Mouse (Mus musculus) heart, adult 9 months (tissue): ENCODE measurements around the gene 2210011C24Rik.
"Not testable (repeated sequence)": the region's sequence is repeated elsewhere in the genome, so short reads cannot be mapped to it uniquely, and the experiment has no call there.

ENCODE experiments used
- DNase-seq, 2 experiments: peaks; one replicate each; pipeline ENCODE4 v3.0.0; 2022; ENCODE audit warnings: low spot score in 2 of 2

2210011C24Rik gene

GRCm38 (mm10) chr8:83994030-83994429 is 17.9 kb downstream of the 2210011C24Rik start:
- no peak for DNase-seq

- no peak for DNase-seq
Observed at GRCm38 (mm10) chr8:83992488-83992887, 19.5 kb downstream of the 2210011C24Rik start.

GRCm38 (mm10) chr8:83990170-83990569 is 21.8 kb downstream of the 2210011C24Rik start:
- no peak for DNase-seq

GRCm38 (mm10) chr8:83989243-83989642 is 22.7 kb downstream of the 2210011C24Rik start:
- DNase-seq = no peak

DNA sequence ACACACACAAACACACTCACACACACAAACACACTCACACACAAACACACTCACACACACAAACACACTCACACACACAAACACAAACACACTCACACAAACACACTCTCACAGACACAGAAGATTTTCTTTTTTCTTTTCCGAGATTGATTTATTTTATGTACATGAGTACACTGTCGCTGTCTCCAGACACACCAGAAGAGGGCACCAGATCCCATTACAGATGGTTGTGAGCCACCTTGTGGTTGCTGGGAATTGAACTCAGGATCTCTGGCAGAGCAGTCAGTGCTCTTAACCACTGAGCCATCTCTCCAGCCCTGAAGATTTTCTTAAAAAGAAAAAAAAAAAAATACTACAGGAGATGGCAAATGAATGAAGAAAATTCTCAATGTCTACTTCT is 28.7 kb downstream of the 2210011C24Rik start:
- not testable (repeated sequence) for DNase-seq

DNA sequence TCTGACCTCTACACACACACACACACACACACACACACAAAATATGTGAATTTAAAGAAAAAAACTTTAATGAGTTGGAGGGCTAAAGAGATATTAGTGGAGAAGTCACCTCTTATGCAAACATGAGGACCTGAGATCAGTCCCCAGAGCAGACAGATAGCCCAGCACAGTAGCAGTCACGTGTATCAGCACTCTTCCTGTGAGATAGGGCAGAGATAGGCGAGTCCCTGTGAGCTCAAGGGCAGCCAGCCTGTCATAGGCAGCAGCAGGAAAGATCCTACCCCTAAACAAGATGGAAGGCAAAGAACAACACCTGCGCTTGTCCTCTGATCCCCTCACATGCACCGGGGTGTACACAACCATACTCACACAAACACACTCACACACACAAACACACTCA is 29.5 kb downstream of the 2210011C24Rik start:
- DNase-seq = no peak

- no peak for DNase-seq
Observed at GRCm38 (mm10) chr8:83981533-83981932, 30.4 kb downstream of the 2210011C24Rik start.

DNA sequence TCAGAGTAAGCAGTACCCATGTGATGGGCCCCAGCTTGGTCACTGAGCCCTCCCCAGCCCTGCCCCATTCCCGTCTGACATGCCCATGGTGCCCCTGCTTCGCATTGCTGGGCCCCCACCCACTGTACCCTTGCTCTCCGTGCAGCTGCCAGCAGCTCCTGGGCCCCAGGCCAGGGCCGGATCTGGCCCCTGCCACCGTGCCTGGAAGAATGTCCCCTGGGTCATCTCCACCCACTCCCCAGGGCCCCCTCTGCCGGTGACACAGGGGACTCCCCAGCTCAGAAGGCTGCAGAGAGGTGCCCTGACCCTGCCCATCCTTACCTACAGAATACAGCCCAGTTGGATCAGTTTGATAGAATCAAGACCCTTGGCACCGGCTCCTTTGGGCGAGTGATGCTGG is 31.1 kb downstream of the 2210011C24Rik start:
- DNase-seq = peak; percentile 75 to 83

- peak; percentile 76 to 77 for DNase-seq
Observed at GRCm38 (mm10) chr8:83980250-83980649, 31.7 kb downstream of the 2210011C24Rik start.

DNA sequence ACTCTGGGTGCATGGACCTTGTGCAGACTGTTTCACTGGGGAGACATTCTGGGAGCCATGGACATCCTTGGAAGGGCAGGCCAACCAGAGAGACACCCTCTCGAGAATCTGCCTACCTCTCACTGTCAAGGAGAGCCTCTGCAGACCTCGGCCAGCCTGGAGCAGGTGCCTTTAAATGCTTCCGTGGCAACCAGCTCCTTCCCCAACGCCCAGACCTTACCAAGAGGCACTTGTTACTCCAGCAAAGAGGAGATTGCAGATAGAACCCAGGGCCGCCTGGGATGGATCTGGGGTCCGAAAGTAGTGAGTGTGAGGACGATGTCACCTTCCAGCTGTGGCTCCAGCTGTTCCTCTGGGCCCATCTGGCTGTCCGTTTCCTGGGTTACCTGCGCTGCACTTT is 33.8 kb downstream of the 2210011C24Rik start:
- no peak for DNase-seq

DNA sequence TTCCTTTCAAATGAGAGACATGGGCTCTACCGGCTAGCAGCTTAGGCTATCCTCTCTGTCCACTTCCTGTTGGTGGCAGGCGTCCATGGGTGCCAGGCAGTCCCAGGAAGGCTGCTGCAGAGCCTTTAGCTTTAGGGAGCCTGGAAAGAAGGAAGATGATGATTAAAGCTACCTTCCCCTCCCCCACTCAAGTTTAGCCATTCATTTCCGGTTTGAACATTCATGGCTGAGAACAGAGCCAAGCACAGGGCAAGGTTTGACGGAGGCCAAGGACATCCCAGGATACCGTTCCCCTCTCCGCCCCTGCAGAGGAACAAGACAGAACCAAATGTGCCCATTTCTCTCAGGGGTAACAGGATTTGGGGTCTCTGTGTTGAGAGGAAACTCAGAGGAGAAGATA is 34.3 kb downstream of the 2210011C24Rik start:
- peak in 1 of 2 experiments; percentile 43 for DNase-seq

GRCm38 (mm10) chr8:83976779-83977350 is 35.1 kb downstream of the 2210011C24Rik start:
- DNase-seq = no peak

DNA sequence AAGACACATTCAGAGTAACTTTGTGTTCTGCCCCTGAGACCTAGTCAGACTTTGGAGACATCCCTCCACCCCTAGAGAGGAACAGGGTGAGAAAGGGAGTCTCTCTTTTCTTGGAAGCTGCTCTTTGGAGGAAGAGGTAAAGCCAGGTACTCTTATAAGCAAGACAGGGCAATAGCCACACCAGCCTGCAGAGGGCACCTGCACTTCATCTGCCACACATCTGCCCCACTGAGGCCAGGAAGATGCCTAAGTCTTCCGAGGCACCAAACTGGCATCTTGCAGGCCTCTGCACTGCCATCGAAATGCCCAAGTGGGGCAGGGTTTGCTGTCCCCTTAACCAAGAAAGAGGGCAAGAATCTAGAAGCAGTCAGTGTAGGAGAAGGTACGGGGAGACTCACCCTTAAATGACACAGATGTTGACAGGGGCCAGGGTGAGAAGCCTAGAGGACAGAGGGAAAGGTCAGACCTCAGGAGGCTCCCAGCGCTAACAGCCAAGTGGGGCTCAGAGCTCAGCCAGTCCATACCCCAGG is 35.8 kb downstream of the 2210011C24Rik start:
- DNase-seq = no peak

- DNase-seq = no peak
Observed at GRCm38 (mm10) chr8:83974521-83974920, 37.5 kb downstream of the 2210011C24Rik start.

DNA sequence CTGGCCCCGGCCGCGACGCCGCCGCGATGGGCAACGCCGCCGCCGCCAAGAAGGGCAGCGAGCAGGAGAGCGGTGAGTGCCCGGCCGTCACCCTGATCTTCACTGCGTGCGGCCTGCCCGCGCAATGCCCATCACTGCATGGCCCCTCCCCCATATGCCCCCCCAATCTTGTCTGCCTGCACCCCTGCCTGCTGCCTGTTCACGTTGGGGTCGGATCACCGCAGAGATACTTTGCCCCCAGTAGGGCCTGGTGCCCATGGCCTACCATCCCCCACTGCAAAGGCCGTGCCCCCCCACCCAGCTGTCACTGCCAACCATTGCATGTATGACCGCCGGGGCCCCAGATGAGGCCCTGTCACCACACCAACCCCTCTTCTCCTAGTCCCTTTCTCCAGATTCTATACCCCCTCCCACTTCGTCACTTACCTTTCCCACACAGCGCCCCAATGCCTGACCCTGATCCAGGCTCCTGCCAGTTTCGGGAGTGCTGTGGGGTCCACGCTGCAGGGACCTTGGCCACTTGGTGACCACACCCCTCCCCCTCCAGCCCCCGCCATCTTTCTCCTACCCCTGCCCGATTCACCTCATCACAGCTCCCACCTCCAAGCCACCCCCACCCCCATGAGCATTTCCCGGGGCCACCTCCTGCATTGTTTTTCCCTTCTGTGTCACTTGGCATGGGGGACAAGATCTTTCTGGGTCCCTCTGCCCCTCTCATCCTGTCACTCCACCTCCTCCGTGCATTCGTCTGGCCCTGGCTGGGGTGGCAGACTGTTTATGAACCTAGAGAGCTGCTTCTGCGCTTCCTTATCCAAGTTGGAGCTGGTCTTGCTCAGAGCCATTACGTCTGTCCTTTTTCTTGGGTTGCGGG is 38.6 kb downstream of the 2210011C24Rik start:
- DNase-seq = no peak

DNA sequence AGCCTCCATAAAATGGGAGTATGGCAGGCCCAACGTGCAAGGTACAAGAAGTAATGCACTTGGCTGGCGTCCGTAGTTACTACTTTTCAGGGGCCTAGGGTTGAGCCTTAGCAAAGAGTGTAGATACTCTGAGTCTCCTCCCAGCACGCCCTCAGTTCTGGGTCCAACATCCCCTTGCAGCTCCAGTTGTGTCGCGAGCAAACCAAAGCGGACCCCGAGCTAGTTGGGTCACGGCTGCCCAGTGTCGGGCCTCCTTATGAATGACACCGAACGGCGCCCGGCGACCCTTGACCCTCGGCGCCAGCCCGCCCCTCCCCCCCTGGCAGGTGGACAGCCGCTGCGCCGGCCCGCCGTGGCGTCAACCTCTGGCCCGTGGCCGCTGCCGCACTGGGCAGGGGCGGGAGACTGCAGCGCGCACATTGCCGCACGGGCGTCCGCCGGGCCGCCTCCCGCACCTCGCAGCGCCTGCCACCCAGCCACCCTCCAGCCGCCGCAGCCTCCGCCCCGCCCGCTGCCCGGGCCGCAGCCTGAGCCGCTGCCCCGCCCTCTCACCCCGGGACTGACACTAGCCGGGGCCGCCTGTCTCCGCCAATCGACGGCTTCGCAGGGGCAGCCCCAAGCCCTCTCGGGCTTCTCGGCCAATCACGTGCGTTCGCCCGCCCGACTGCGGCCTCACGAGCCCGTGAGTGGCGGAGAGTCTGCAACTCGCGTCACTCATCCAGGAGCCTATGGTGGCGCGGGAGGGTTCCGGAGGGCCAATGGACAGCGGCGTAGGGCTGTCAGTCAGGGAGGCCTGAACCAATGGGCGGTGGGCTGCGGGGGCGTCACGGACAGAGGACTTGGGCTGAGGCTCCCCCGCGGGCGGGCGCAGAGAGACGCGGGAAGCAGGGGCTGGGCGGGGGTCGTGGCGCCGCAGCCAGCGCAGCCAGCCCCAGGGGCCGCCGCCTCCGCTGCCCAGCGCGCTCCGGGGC is 39.5 kb downstream of the 2210011C24Rik start, which contains the start of gene Prkaca:
TSS of gene Prkaca (plus strand) at position 844 of the 971 bp plus-strand sequence.
- peak; percentile 99 to 100 for DNase-seq

GRCm38 (mm10) chr8:83971661-83972060 is 40.3 kb downstream of the 2210011C24Rik start:
- no peak for DNase-seq

GRCm38 (mm10) chr8:83971121-83971520 is 40.9 kb downstream of the 2210011C24Rik start:
- no peak for DNase-seq

DNA sequence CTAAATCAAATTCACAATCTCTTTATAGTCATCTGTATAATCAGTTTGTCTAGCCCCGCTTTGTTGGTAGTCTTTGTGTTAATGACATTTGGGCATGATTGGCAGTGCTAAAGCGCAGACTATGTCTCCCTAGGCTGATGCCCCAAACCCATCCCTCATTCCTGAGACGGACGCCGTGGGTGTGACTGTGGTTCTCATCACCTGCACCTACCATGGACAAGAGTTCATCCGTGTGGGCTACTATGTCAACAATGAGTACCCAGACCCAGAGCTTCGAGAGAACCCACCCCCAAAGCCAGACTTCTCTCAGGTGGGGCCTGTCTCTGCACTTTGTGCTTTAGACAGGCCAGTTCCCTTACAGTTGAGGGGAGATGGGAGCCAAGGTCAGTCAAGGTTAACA is 44.3 kb downstream of the 2210011C24Rik start:
- DNase-seq = no peak

DNA sequence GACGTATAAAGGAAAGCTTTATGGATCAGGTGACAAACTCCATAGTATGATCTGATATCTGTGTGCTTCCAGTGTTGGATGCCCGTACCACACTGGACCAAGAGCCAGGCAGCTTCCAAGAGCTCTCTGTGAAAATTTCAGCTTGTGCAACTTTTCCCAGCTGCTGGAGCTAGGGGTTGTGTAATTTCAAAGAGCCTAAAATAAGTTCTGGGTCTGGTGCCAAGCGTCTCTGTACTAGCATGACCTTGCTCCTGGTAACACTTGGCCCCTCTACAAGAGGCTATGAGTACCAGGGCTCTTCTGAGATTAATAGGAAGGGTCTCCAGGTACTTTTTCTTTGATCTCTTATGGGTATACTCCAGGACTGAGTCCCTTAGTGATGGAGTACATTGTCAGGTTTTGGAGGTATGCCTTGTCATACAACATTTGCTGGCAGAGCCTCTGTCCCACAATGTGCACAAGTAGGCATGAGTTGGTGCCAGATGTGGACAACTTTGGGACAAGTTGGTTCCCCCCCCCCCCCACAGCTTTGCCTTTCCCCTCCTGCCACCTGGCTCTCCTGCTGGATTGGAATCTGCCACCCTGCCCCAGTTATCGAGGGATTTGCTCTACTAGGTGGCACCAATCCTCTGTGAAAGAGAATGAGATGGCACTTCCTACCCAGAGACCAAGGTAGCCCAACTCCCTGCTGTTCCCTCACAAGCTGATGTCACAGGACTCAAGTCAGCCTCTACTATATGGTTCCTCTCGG is 47.8 kb downstream of the 2210011C24Rik start:
- DNase-seq = peak; percentile 71 to 84
